In genomic region chr6:93979241-93979640, GRCm38 (mm10) we compare ENCODE assay signal across 15 mouse cellular contexts.
"Had no signal": no experiment of that assay in that cellular context is flagged by ENCODE, and none has a peak within 500 bp of the region (broad histone marks: within the 10 kb centered on the region; RNA-seq: fewer than 3 reads in every experiment).

No protein-coding gene starts in this region.

- H3K9ac ChIP-seq: lung, embryonic 15.5 days; midbrain, embryonic 13.5 days; midbrain, embryonic 15.5 days; neural tube, embryonic 12.5 days; stomach, embryonic 15.5 days had no signal

- H3K4me3 ChIP-seq: lung, embryonic 15.5 days; megakaryocyte, embryonic 14.5 days; midbrain, embryonic 13.5 days; midbrain, embryonic 15.5 days; neural tube, embryonic 12.5 days; stomach, embryonic 15.5 days had no signal

- H3K9me3 ChIP-seq: lung, embryonic 15.5 days; midbrain, embryonic 15.5 days; stomach, embryonic 15.5 days had no signal

- DNase-seq: lung, adult 2 months; lung, postnatal 14 days; lung, postnatal 36 days; right cerebral cortex, postnatal 14 days; thymus, adult 2 months; thymus, postnatal 25 days; thymus, postnatal 4 days had no signal

- H3K4me1 ChIP-seq: lung, embryonic 15.5 days; megakaryocyte, embryonic 14.5 days; stomach, embryonic 15.5 days had no signal

- H3K36me3 ChIP-seq: lung, embryonic 15.5 days; midbrain, embryonic 13.5 days; midbrain, embryonic 15.5 days; neural tube, embryonic 12.5 days; stomach, embryonic 15.5 days had no signal

- H3K27me3 ChIP-seq: lung, embryonic 15.5 days; megakaryocyte, embryonic 14.5 days; midbrain, embryonic 13.5 days; midbrain, embryonic 15.5 days; neural tube, embryonic 12.5 days; stomach, embryonic 15.5 days had no signal

- H3K27ac ChIP-seq: lung, embryonic 15.5 days; macrophage; midbrain, embryonic 13.5 days; midbrain, embryonic 15.5 days; neural tube, embryonic 12.5 days; stomach, embryonic 15.5 days; stomach, postnatal 0 days had no signal
